Mouse (Mus musculus): ENCODE results near the gene Palm2. TPM values are rescaled to one million over a fixed set of nuclear protein-coding genes. Genes with fewer than 3 reads are reported as not detected.

Palm2 gene
- polyA plus RNA-seq, 1 experiment = 5.2 TPM

GRCm38 (mm10) chr4:57682341-57682740, 248.3 kb downstream of the Palm2 start:
- H3K27me3 ChIP-seq (ENCODE audit: control insufficient read depth, insufficient read depth, insufficient read length) = no peaks in the 10 kb centered on the region
- no peak overlapping the region for H3K4me3 ChIP-seq
- TF ChIP-seq REST (IDR thresholded peaks at IDR 0.05; ENCODE audit: insufficient read depth, insufficient read length) (no peak), MYOD1 (IDR thresholded peaks at IDR 0.05; ENCODE audit: control insufficient read depth in 1 of 3, insufficient read length in 2 of 3, low read depth in 2 of 3) (no peak), POLR2AphosphoS2 (IDR thresholded peaks at IDR 0.05; ENCODE audit: insufficient read length, low read depth) (no peak), MAX (IDR thresholded peaks at IDR 0.05; ENCODE audit: low read depth) (no peak), POLR2A (IDR thresholded peaks at IDR 0.05; ENCODE audit: insufficient read length, low read depth) (no peak), TCF12 (IDR thresholded peaks at IDR 0.05; ENCODE audit: insufficient read depth, poor library complexity, severe bottlenecking) (no peak), SRF (IDR thresholded peaks at IDR 0.05; ENCODE audit: control insufficient read depth, insufficient read length, low read depth) (no peak), E2F4 (IDR thresholded peaks at IDR 0.05; ENCODE audit: insufficient read depth) (no peak), CEBPB (IDR thresholded peaks at IDR 0.05; ENCODE audit: insufficient read depth, poor library complexity, severe bottlenecking) (no peak), TCF3 (IDR thresholded peaks at IDR 0.05; ENCODE audit: insufficient read length, low read depth) (no peak), MYOG (IDR thresholded peaks at IDR 0.05; ENCODE audit: control insufficient read depth in 1 of 3, insufficient read depth in 1 of 3, insufficient read length in 2 of 3, low read depth in 2 of 3) (no peak), USF1 (IDR thresholded peaks at IDR 0.05; ENCODE audit: low read depth) (no peak)
- H3K36me3 ChIP-seq (ENCODE audit: control insufficient read depth, insufficient read depth) = peaks cover 19% of the 10 kb centered on the region
- peaks cover 3% of the 10 kb centered on the region for H3K79me2 ChIP-seq (ENCODE audit: control insufficient read depth, insufficient read depth)
- H3K4me2 ChIP-seq (ENCODE audit: low read depth) = no peak overlapping the region
- no peak overlapping the region for H3ac ChIP-seq (ENCODE audit: control insufficient read depth, insufficient read length)

- Histone ChIP-seq H3K79me2 (ENCODE audit: control insufficient read depth, insufficient read depth) (no peaks in the 10 kb centered on the region), H3K27me3 (ENCODE audit: control insufficient read depth, insufficient read depth, insufficient read length) (no peaks in the 10 kb centered on the region), H3ac (ENCODE audit: control insufficient read depth, insufficient read length) (no peak overlapping the region), H3K4me2 (ENCODE audit: low read depth) (no peak overlapping the region), H3K36me3 (ENCODE audit: control insufficient read depth, insufficient read depth) (peaks cover 25% of the 10 kb centered on the region), H3K4me3 (no peak overlapping the region)
- TF ChIP-seq MYOD1 (IDR thresholded peaks at IDR 0.05; ENCODE audit: control insufficient read depth in 1 of 3, insufficient read length in 2 of 3, low read depth in 2 of 3) (no peak), TCF12 (IDR thresholded peaks at IDR 0.05; ENCODE audit: insufficient read depth, poor library complexity, severe bottlenecking) (no peak), SRF (IDR thresholded peaks at IDR 0.05; ENCODE audit: control insufficient read depth, insufficient read length, low read depth) (no peak), MAX (IDR thresholded peaks at IDR 0.05; ENCODE audit: low read depth) (no peak), E2F4 (IDR thresholded peaks at IDR 0.05; ENCODE audit: insufficient read depth) (no peak), POLR2A (IDR thresholded peaks at IDR 0.05; ENCODE audit: insufficient read length, low read depth) (no peak), REST (IDR thresholded peaks at IDR 0.05; ENCODE audit: insufficient read depth, insufficient read length) (no peak)
Observed at GRCm38 (mm10) chr4:57682944-57683343, 248.9 kb downstream of the Palm2 start.

GRCm38 (mm10) chr4:57684676-57685215, 250.7 kb downstream of the Palm2 start:
- no peak overlapping the region for H3ac ChIP-seq (ENCODE audit: control insufficient read depth, insufficient read length)
- no peaks in the 10 kb centered on the region for H3K79me2 ChIP-seq (ENCODE audit: control insufficient read depth, insufficient read depth)
- H3K27me3 ChIP-seq (ENCODE audit: control insufficient read depth, insufficient read depth, insufficient read length) = no peaks in the 10 kb centered on the region
- no peak overlapping the region for H3K4me2 ChIP-seq (ENCODE audit: low read depth)
- TF ChIP-seq TCF12 (IDR thresholded peaks at IDR 0.05; ENCODE audit: insufficient read depth, poor library complexity, severe bottlenecking) = no peak
- no peak for TF ChIP-seq REST (IDR thresholded peaks at IDR 0.05; ENCODE audit: insufficient read depth, insufficient read length)
- TF ChIP-seq POLR2AphosphoS2 (IDR thresholded peaks at IDR 0.05; ENCODE audit: insufficient read length, low read depth) = no peak
- TF ChIP-seq MYOD1 (IDR thresholded peaks at IDR 0.05; ENCODE audit: control insufficient read depth in 1 of 3, insufficient read length in 2 of 3, low read depth in 2 of 3) = no peak
- TF ChIP-seq SRF (IDR thresholded peaks at IDR 0.05; ENCODE audit: control insufficient read depth, insufficient read length, low read depth) = no peak
- TF ChIP-seq MAX (IDR thresholded peaks at IDR 0.05; ENCODE audit: low read depth) = no peak
- TF ChIP-seq USF1 (IDR thresholded peaks at IDR 0.05; ENCODE audit: low read depth) = no peak
- no peak for TF ChIP-seq POLR2A (IDR thresholded peaks at IDR 0.05; ENCODE audit: insufficient read length, low read depth)
- TF ChIP-seq CEBPB (IDR thresholded peaks at IDR 0.05; ENCODE audit: insufficient read depth, poor library complexity, severe bottlenecking) = no peak
- TF ChIP-seq E2F4 (IDR thresholded peaks at IDR 0.05; ENCODE audit: insufficient read depth) = no peak
- TF ChIP-seq TCF3 (IDR thresholded peaks at IDR 0.05; ENCODE audit: insufficient read length, low read depth) = no peak
- H3K4me3 ChIP-seq = no peak overlapping the region
- H3K36me3 ChIP-seq (ENCODE audit: control insufficient read depth, insufficient read depth) = peaks cover 26% of the 10 kb centered on the region

GRCm38 (mm10) chr4:57686736-57687135, 252.7 kb downstream of the Palm2 start:
- H3K4me2 ChIP-seq (ENCODE audit: low read depth) = no peak overlapping the region
- no peak overlapping the region for H3ac ChIP-seq (ENCODE audit: control insufficient read depth, insufficient read length)
- no peaks in the 10 kb centered on the region for H3K27me3 ChIP-seq (ENCODE audit: control insufficient read depth, insufficient read depth, insufficient read length)
- no peak for TF ChIP-seq TCF12 (IDR thresholded peaks at IDR 0.05; ENCODE audit: insufficient read depth, poor library complexity, severe bottlenecking)
- TF ChIP-seq MYOG (IDR thresholded peaks at IDR 0.05; ENCODE audit: control insufficient read depth in 1 of 3, insufficient read depth in 1 of 3, insufficient read length in 2 of 3, low read depth in 2 of 3) = no peak
- TF ChIP-seq TCF3 (IDR thresholded peaks at IDR 0.05; ENCODE audit: insufficient read length, low read depth) = no peak
- no peak for TF ChIP-seq CEBPB (IDR thresholded peaks at IDR 0.05; ENCODE audit: insufficient read depth, poor library complexity, severe bottlenecking)
- TF ChIP-seq MAX (IDR thresholded peaks at IDR 0.05; ENCODE audit: low read depth) = no peak
- TF ChIP-seq USF1 (IDR thresholded peaks at IDR 0.05; ENCODE audit: low read depth) = no peak
- no peak for TF ChIP-seq POLR2A (IDR thresholded peaks at IDR 0.05; ENCODE audit: insufficient read length, low read depth)
- no peaks in the 10 kb centered on the region for H3K79me2 ChIP-seq (ENCODE audit: control insufficient read depth, insufficient read depth)
- H3K4me3 ChIP-seq = no peak overlapping the region
- peaks cover 25% of the 10 kb centered on the region for H3K36me3 ChIP-seq (ENCODE audit: control insufficient read depth, insufficient read depth)

GRCm38 (mm10) chr4:57687583-57687982, 253.5 kb downstream of the Palm2 start:
- no peak overlapping the region for H3ac ChIP-seq (ENCODE audit: control insufficient read depth, insufficient read length)
- TF ChIP-seq MYOG (IDR thresholded peaks at IDR 0.05; ENCODE audit: control insufficient read depth in 1 of 3, insufficient read depth in 1 of 3, insufficient read length in 2 of 3, low read depth in 2 of 3) = no peak
- no peak for TF ChIP-seq SRF (IDR thresholded peaks at IDR 0.05; ENCODE audit: control insufficient read depth, insufficient read length, low read depth)
- no peak for TF ChIP-seq POLR2A (IDR thresholded peaks at IDR 0.05; ENCODE audit: insufficient read length, low read depth)
- no peak for TF ChIP-seq TCF3 (IDR thresholded peaks at IDR 0.05; ENCODE audit: insufficient read length, low read depth)
- no peak for TF ChIP-seq CEBPB (IDR thresholded peaks at IDR 0.05; ENCODE audit: insufficient read depth, poor library complexity, severe bottlenecking)
- TF ChIP-seq E2F4 (IDR thresholded peaks at IDR 0.05; ENCODE audit: insufficient read depth) = no peak
- TF ChIP-seq REST (IDR thresholded peaks at IDR 0.05; ENCODE audit: insufficient read depth, insufficient read length) = no peak
- no peak for TF ChIP-seq MYOD1 (IDR thresholded peaks at IDR 0.05; ENCODE audit: control insufficient read depth in 1 of 3, insufficient read length in 2 of 3, low read depth in 2 of 3)
- no peak for TF ChIP-seq MAX (IDR thresholded peaks at IDR 0.05; ENCODE audit: low read depth)
- TF ChIP-seq USF1 (IDR thresholded peaks at IDR 0.05; ENCODE audit: low read depth) = no peak
- TF ChIP-seq POLR2AphosphoS2 (IDR thresholded peaks at IDR 0.05; ENCODE audit: insufficient read length, low read depth) = no peak
- no peaks in the 10 kb centered on the region for H3K27me3 ChIP-seq (ENCODE audit: control insufficient read depth, insufficient read depth, insufficient read length)
- H3K4me2 ChIP-seq (ENCODE audit: low read depth) = no peak overlapping the region
- H3K79me2 ChIP-seq (ENCODE audit: control insufficient read depth, insufficient read depth) = no peaks in the 10 kb centered on the region
- H3K36me3 ChIP-seq (ENCODE audit: control insufficient read depth, insufficient read depth) = peaks cover 25% of the 10 kb centered on the region
- H3K4me3 ChIP-seq = no peak overlapping the region

All from myocyte (in vitro differentiated cells).